Mouse (Mus musculus) forebrain, embryonic 10.5 days (tissue): ENCODE measurements around the gene Map3k5. TPM values are rescaled to one million over a fixed set of nuclear protein-coding genes. Genes with fewer than 3 reads are reported as not detected.

Source experiments
- DNase-seq: peaks from one replicate; pipeline ENCODE4 v3.0.0-alpha.2; 2017; ENCODE audit warnings: low spot score; ENCODE audit errors: extremely low spot score
- H3K27ac ChIP-seq: fragments of 300-500 bp; sonication (generic); 2 replicates; pipeline ENCODE4 v1.5.1; 2016; ENCODE audit warnings: mild to moderate bottlenecking
- H3K27me3 ChIP-seq: fragments of 300-500 bp; sonication (generic); 2 replicates; pipeline ENCODE4 v1.6.1; 2016; ENCODE audit warnings: mild to moderate bottlenecking; ENCODE audit not compliant: poor library complexity, severe bottlenecking
- H3K36me3 ChIP-seq: fragments of 300-500 bp; sonication (generic); replicated peaks from 2 replicates; pipeline ENCODE4 v1.6.1; 2016; ENCODE audit warnings: mild to moderate bottlenecking, moderate library complexity
- H3K4me1 ChIP-seq: fragments of 300-500 bp; sonication (generic); 2 replicates; pipeline ENCODE4 v1.6.1; 2016
- H3K4me3 ChIP-seq: fragments of 300-500 bp; sonication (generic); 2 replicates; pipeline ENCODE4 v1.5.1; 2016; ENCODE audit warnings: mild to moderate bottlenecking, moderate library complexity
- H3K9me3 ChIP-seq: fragments of 300-500 bp; sonication (generic); 2 replicates; pipeline ENCODE4 v1.6.1; 2016; ENCODE audit warnings: mild to moderate bottlenecking, moderate library complexity
- WGBS: fragments of 180-500 bp; shearing (Covaris S2); methylation state at CpG from one replicate; pipeline ENCODE4 v1.1.7; 2016; 5-methylcytosine and 5-hydroxymethylcytosine counted together
- polyA plus RNA-seq: library from polyadenylated mRNA; unstranded; fragments of >200 nt; fragmentation: Nextera tagmentation; extraction: Ambion mirVana; gene quantifications from 2 replicates; pipeline ENCODE4 v1.2.1, GENCODE M21; 2016

The Map3k5 gene
- polyA plus RNA-seq, 1 experiment from 2014 or later, result 0.42 TPM

DNA sequence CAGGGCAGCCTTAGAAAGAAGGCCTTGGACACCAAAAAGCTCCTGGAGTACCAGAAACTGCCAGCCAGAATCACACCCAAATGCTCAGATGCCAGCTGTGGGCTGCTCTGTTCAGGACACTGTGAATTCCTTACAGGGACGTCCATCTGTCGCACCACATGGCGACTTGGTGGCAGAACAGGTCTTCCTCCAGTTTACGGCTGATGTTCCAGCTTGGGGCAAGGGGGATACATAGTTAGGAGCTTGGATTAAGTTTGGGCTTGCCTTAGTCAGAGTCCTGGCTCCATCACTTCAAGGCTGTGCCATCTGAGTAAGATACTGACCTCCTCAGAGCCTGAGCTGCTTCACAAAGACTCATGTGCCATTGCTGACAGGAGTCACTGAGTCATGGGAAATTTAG is 187.7 kb downstream of the Map3k5 start:
- Histone ChIP-seq H3K27ac (no peak overlapping the region), H3K27me3 (no peaks in the 10 kb centered on the region), H3K9me3 (no peaks in the 10 kb centered on the region), H3K4me3 (no peak overlapping the region), H3K36me3 (no peaks in the 10 kb centered on the region), H3K4me1 (0 out of 2 replicates have a peak, but pooled peaks cover 5% of the 10 kb centered on the region)
- no peak for DNase-seq
- 96% methylated on average over 4 of the region's 4 CpGs for WGBS

DNA sequence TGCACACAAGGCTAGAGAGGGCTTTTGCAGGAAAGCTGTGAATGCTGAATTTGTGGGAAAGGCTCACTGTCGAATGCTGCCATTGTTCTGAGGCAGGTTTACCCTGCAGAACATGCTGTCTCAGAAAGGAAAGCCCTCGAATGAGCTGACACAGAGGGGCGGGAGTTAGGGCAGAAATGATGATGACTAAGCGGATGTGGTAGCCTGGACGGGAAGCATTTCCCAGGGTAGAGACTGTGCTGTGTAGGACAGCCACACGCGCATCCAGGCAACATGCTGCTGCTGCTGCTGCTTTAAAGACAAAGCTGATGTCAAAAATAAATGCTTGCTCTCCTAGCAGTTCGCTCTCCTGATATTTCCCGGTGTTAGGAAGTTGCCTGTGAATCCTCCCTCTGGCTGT is 189.1 kb downstream of the Map3k5 start:
- H3K4me1 ChIP-seq, result 0 out of 2 replicates have a peak, but pooled peaks cover 5% of the 10 kb centered on the region
- H3K36me3 ChIP-seq, result no peaks in the 10 kb centered on the region
- no peak overlapping the region for H3K4me3 ChIP-seq
- H3K27me3 ChIP-seq, result no peaks in the 10 kb centered on the region
- no peak for DNase-seq
- H3K9me3 ChIP-seq, result no peaks in the 10 kb centered on the region
- 65% methylated on average over 9 of the region's 9 CpGs for WGBS
- H3K27ac ChIP-seq, result no peak overlapping the region

- Histone ChIP-seq H3K36me3 (no peaks in the 10 kb centered on the region), H3K27ac (no peak overlapping the region), H3K9me3 (no peaks in the 10 kb centered on the region), H3K4me3 (no peak overlapping the region), H3K4me1 (0 out of 2 replicates have a peak, but pooled peaks cover 5% of the 10 kb centered on the region), H3K27me3 (no peaks in the 10 kb centered on the region)
- no peak for DNase-seq
- 86% methylated on average over 12 of the region's 12 CpGs for WGBS
These were observed 190.3 kb downstream of the Map3k5 start for GRCm38 (mm10) chr10:20124576-20124975.

- Histone ChIP-seq H3K36me3 (no peaks in the 10 kb centered on the region), H3K27ac (no peak overlapping the region), H3K27me3 (no peaks in the 10 kb centered on the region), H3K9me3 (no peaks in the 10 kb centered on the region), H3K4me3 (no peak overlapping the region), H3K4me1 (0 out of 2 replicates have a peak, but pooled peaks cover 5% of the 10 kb centered on the region)
- peak; percentile 53 for DNase-seq
- 54% methylated on average over 4 of the region's 4 CpGs for WGBS
These were observed 191.0 kb downstream of the Map3k5 start for GRCm38 (mm10) chr10:20125226-20125625.

DNA sequence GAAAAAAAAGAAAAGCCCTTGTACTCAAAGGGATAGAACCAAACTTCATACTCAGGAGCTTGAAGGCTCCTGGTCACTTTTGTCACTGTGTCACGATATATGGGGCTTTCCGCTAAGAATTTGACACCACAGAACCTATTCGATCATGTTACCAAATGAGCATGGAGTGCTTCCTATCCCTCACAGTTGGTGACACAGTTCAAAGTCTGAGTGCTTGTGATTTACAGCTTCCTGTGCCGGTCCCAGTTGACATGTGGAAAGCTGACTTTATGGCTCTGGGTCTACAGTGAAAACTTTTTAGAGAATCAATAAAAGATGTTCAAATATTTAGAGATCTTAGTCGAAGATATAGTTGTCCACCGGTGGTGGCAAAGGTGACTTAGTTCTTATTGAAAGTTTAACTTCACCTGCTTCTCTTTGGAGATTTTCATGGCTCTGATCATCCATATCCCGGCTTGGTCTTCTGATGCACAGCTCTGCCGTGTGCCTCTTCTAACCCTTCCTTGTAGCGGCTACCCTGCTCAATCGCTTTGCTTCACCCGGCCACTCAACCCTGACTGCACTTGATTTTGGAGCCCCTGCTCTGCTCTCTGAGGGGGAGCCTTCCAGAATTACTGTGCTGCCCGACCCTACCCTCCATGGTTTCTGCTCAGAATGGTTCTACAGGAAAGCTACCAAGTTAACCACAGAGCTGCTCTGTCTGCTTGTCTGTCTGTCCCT is 198.8 kb downstream of the Map3k5 start:
- 93% methylated on average over 12 of the region's 12 CpGs for WGBS
- Histone ChIP-seq H3K27ac (no peak overlapping the region), H3K36me3 (no peaks in the 10 kb centered on the region), H3K9me3 (no peaks in the 10 kb centered on the region), H3K4me1 (no peaks in the 10 kb centered on the region), H3K27me3 (no peaks in the 10 kb centered on the region), H3K4me3 (no peak overlapping the region)
- no peak for DNase-seq

DNA sequence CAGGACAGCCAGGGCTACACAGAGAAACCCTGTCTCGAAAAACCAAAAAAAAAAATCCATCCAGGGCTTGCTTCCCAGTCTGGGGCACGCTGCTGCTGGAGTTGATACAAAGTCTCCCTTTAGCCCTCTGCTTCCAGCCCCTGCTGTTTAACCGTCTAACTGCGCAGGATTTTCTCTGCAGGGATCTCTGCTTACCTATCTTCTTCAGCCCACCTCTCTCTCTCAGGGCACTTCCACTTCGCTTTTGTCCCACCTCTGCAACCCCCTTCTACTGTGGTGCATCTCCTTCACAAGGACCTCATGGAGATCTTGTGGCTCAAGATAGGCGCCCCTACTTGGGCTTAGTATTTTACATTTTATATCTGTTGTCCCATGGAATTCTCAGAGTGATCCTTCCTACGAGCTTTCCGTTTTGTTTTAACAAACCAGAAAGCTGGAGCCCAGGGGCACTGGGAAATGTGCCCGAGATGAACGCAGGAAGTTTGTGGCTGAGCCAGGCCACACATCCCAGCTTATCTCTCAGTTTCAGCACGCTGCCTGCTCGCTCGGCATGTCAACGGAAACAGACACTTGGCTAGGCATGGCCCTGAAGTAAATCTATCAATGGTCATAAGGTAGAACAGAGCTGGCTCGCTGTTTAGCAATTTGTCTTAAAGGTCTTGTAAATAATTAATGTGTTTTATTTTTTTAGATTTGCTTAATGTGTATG is 201.2 kb downstream of the Map3k5 start:
- H3K4me3 ChIP-seq, result no peak overlapping the region
- no peaks in the 10 kb centered on the region for H3K36me3 ChIP-seq
- no peaks in the 10 kb centered on the region for H3K27me3 ChIP-seq
- DNase-seq, result no peak
- no peaks in the 10 kb centered on the region for H3K4me1 ChIP-seq
- 78% methylated on average over 15 of the region's 15 CpGs for WGBS
- H3K9me3 ChIP-seq, result no peaks in the 10 kb centered on the region
- no peak overlapping the region for H3K27ac ChIP-seq

DNA sequence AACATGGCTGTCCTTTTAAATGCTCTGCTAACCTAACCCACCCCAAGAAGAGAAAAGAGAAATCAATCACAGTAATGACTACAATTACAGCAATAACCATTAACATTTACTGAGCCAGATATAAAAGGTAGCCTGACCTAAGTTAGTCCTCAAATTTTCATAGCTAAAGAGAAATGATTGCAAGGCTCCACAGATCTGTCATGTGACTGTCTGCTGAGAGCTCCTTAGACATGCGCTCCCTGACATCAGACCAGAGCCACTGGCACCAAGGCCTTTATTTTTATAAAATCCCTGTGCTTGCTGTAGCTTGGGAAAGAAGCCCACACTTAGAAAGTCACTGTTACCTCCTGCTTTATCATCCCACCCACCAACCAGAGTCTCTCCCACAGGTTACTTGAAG is 202.2 kb downstream of the Map3k5 start:
- Histone ChIP-seq H3K27ac (no peak overlapping the region), H3K4me1 (0 out of 2 replicates have a peak, but pooled peaks cover 3% of the 10 kb centered on the region), H3K36me3 (no peaks in the 10 kb centered on the region), H3K9me3 (no peaks in the 10 kb centered on the region), H3K4me3 (no peak overlapping the region), H3K27me3 (no peaks in the 10 kb centered on the region)
- WGBS, result 98% methylated on average over 1 of the region's 1 CpGs
- no peak for DNase-seq

DNA sequence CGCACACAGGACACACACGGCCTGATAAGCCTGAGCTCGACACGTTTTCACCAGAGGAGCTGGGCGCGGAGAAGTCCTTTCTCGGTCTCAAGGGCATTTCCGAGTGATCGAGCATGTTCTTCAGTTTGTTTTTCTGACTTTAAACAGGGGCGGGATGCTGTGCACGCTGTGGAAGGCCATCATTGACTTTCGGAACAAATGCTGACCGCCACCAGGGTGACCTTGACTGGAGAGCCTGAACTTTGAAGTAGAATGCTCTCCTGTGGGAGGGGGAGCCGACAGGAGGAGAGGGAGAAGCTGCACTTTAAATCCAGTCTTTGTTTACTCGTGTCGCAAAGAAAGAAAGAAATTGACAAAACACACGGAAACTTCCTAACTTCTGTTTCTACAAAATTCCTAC is 207.1 kb downstream of the Map3k5 start:
- Histone ChIP-seq H3K9me3 (no peaks in the 10 kb centered on the region), H3K27me3 (peaks cover 8% of the 10 kb centered on the region), H3K36me3 (no peaks in the 10 kb centered on the region), H3K4me3 (no peak overlapping the region), H3K4me1 (0 out of 2 replicates have a peak, but pooled peaks cover 3% of the 10 kb centered on the region), H3K27ac (no peak overlapping the region)
- no peak for DNase-seq
- 71% methylated on average over 17 of the region's 17 CpGs for WGBS

DNA sequence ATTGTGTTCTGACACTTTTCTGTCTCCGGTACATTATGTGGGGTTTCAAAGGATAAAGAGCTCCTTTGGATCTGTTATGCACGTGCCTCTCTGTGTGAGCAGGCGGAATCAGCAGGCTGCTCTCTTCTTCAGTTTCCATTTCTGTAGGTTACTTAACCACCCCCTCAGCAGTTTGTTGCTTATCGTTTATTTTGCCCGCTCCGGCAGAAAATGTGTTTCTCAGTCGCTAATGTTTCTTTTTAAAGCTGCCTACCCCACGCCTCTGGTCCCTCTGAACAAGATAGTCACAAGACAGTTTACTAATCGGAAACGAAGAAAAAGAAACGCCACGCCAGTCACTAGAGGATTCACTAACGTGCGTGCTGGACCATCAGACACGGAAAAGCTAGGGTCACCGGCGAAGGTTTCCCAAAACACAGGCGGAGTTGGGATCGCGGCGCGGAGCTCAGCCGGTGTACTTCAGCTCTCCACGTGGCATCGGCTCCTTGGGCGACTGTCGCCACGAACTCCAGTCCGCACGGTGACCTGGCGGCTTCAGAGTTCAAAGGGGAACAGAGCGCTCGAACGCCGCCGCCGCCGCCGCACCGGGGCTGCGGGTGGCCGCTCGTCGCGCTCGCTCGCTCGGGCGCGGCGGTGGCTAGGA is 214.0 kb downstream of the Map3k5 start, which contains the start of gene Map7:
Map7 (plus strand) TSS at position 342 of the 643 bp plus-strand sequence.
- H3K36me3 ChIP-seq, result no peaks in the 10 kb centered on the region
- WGBS, result 5% methylated on average over 51 of the region's 51 CpGs
- peak within 1 kb of the TSS; percentile 80 for H3K4me3 ChIP-seq
- peaks cover 24% of the 10 kb centered on the region for H3K4me1 ChIP-seq
- H3K27me3 ChIP-seq, result peaks cover 57% of the 10 kb centered on the region
- peak within 1 kb of the TSS; percentile 83 for H3K27ac ChIP-seq
- peak; percentile 31 for DNase-seq
- H3K9me3 ChIP-seq, result no peaks in the 10 kb centered on the region

DNA sequence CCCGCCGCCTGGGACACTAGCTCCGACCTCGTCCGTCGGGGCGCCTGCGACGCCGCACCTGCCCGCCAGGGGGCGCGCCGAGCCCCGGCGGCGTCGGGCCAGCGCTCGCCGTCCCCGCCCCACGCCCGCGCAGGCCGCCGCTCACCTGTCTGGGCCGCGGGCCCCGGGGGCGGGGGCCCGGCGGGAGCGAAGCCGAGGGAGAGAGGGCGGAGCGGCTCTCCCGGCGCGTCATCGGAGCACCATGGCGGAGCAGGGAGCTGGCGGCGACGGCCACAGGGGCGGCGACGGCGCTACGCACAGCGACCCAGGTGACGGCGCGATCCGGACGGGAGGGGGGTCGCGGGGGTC is 214.5 kb downstream of the Map3k5 start:
- WGBS, result 0% methylated on average over 36 of the region's 58 CpGs
- H3K9me3 ChIP-seq, result no peaks in the 10 kb centered on the region
- peaks cover 57% of the 10 kb centered on the region for H3K27me3 ChIP-seq
- no peaks in the 10 kb centered on the region for H3K36me3 ChIP-seq
- peaks cover 29% of the 10 kb centered on the region for H3K4me1 ChIP-seq
- H3K4me3 ChIP-seq, result peak overlapping the region; percentile 80
- DNase-seq, result peak; percentile 37
- H3K27ac ChIP-seq, result peak overlapping the region; percentile 83

DNA sequence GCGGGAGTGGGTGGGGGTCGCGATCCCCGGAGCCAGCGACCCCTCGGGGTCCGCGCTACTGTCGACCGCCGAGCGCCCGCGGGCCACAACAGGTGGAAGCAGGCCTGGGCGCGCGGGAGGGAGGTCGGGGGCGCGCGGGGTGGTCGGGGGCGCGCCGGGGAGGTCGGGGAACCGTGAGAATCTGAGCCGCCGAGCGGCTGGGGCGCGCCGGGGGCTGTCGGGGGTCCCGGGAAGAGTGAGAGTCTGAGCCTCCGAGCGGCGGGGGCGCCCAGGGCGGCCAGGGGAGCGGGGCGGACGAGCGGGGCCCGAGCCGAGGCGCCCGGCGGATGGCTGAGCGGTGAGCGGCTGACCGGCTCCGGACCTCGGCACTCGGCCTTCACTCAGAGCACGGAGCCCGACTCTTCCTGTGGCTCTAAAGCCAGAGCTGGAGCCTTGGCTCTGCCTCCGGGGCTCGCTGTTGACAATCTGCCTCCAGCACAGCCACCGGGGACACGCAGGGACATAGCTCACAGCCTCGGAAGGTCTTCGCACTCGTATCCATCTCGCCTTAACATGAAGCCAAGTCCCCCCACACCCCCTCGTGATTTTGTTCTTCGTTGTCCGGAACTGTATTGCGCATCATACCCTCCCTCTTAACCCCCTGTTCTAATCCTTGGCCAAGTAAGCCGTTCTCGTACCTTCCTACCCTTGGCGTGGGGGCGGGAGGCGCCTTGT is 215.0 kb downstream of the Map3k5 start:
- H3K27me3 ChIP-seq, result peaks cover 57% of the 10 kb centered on the region
- DNase-seq, result peak; percentile 56
- peak overlapping the region; percentile 83 for H3K27ac ChIP-seq

DNA sequence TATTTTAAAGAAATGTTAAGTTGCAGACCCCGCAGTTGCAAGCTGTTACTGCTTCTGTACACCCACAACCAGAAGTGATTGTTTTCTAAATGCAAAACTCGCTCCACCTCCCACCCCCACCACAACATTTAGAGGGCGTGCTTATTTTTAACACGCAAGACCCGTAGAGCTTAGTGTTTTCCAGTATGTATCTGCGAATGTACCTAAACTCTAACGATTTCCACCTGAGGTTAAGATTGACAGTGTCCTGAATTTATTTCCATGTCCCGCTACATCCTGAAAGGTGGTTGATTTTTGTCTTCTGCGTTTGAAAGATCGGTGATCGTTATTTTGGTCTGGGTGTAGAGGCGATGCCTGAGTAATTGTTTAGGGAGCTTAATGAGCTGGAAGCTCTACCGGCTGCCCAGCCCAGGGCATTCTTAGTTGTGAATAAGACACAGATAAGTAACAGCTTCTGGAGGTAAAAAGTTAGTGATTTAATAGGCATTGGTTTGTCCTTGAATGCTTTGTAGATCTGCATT is 215.6 kb downstream of the Map3k5 start:
- H3K4me3 ChIP-seq, result peak overlapping the region; percentile 80
- H3K27me3 ChIP-seq, result peaks cover 57% of the 10 kb centered on the region
- no peak overlapping the region for H3K27ac ChIP-seq
- DNase-seq, result peak; percentile 16
- WGBS, result 3% methylated on average over 13 of the region's 13 CpGs
- H3K36me3 ChIP-seq, result no peaks in the 10 kb centered on the region
- peaks cover 29% of the 10 kb centered on the region for H3K4me1 ChIP-seq
- no peaks in the 10 kb centered on the region for H3K9me3 ChIP-seq

More for the DNA sequence above, 215.0 kb downstream of the Map3k5 start:
- Histone ChIP-seq H3K4me1 (peaks cover 29% of the 10 kb centered on the region), H3K4me3 (peak overlapping the region; percentile 80), H3K9me3 (no peaks in the 10 kb centered on the region), H3K36me3 (no peaks in the 10 kb centered on the region)
- under 1% methylated on average over 60 of the region's 74 CpGs for WGBS
